Mouse (Mus musculus) cerebellum, adult 2 months (tissue): ENCODE data around the gene Wdr25.

Experiments
- CTCF ChIP-seq: fragments of 200-500 bp; IDR thresholded peaks from 2 replicates; pipeline ENCODE4 v1.5.1; 2011; ENCODE audit warnings: low read depth, mild to moderate bottlenecking, control low read depth, low read length, moderate library complexity, borderline replicate concordance; ENCODE audit not compliant: insufficient read depth
- POLR2A ChIP-seq: fragments of 200-500 bp; IDR thresholded peaks from 2 replicates; pipeline ENCODE4 v1.6.1; 2011; ENCODE audit warnings: low read length, control low read depth, borderline replicate concordance; ENCODE audit not compliant: insufficient read depth

- TF ChIP-seq CTCF (no peak), POLR2A (no peak)
These were observed 42.5 kb upstream of the Wdr25 start for GRCm38 (mm10) chr12:108850886-108851285.
